In genomic region chr15:96708428-96708827, GRCm38 (mm10) we compare ENCODE assay signal across 11 mouse cellular contexts. TPM values are rescaled to one million over a fixed set of nuclear protein-coding genes. Genes with fewer than 3 reads are reported as not detected.
DNase-seq lines count a peak whose midpoint lies in the region; ATAC-seq and TF ChIP-seq lines count a peak whose summit lies in the region.
"Had no signal": no experiment of that assay in that cellular context is flagged by ENCODE, and none has a peak within 500 bp of the region (broad histone marks: within the 10 kb centered on the region; RNA-seq: fewer than 3 reads in every experiment).

No protein-coding gene starts in this region.

- no peak overlapping the region for H3K4me2 ChIP-seq in heart, embryonic 16.5 days (ENCODE audit: low read depth, low read length)
- H3K4me2 ChIP-seq in lung, postnatal 0 days (replicated peaks; ENCODE audit: low read depth, low read length), result no peak overlapping the region
- peak overlapping the region; percentile 95; the same call in 1 of the 2 replicates for H3K4me2 ChIP-seq in hindbrain, embryonic 15.5 days

- no peaks in the 10 kb centered on the region for H3K36me3 ChIP-seq in heart, embryonic 16.5 days (ENCODE audit: control insufficient read depth, insufficient read depth)
- peaks cover 4% of the 10 kb centered on the region for H3K36me3 ChIP-seq in heart, adult 2 months (ENCODE audit: control insufficient read depth, insufficient read depth, low read length)
- H3K36me3 ChIP-seq in lung, postnatal 0 days (ENCODE audit: insufficient read depth, low read length), result no peaks in the 10 kb centered on the region
- no peaks in the 10 kb centered on the region for H3K36me3 ChIP-seq in hindbrain, embryonic 15.5 days
- H3K36me3 ChIP-seq in thymus, adult 2 months (ENCODE audit: control insufficient read depth, insufficient read depth, low read length), result no peaks in the 10 kb centered on the region
- H3K36me3 ChIP-seq: heart, embryonic 12.5 days had no signal

- no peaks in the 10 kb centered on the region for H3K79me2 ChIP-seq in heart, adult 2 months (replicated peaks; ENCODE audit: control insufficient read depth, insufficient read depth, low read length)

- 84% methylated on average over 8 of the region's 8 CpGs for WGBS in heart, embryonic 16.5 days
- WGBS in heart, adult 2 months, result 88% methylated on average over 8 of the region's 8 CpGs
- WGBS in lung, postnatal 0 days, result 81% methylated on average over 8 of the region's 8 CpGs
- 86% methylated on average over 8 of the region's 8 CpGs for WGBS in hindbrain, embryonic 15.5 days
- WGBS in thymus, adult 2 months, result 82% methylated on average over 8 of the region's 8 CpGs

- peak overlapping the region; percentile 46; the same call in 1 of the 2 replicates for H3K27ac ChIP-seq in heart, embryonic 16.5 days (ENCODE audit: low read length)
- no peak overlapping the region for H3K27ac ChIP-seq in heart, adult 2 months
- peak overlapping the region; percentile 99; the same call in 1 of the 2 replicates for H3K27ac ChIP-seq in lung, postnatal 0 days (ENCODE audit: low read length)
- peak overlapping the region; percentile 99; the same call in 1 of the 2 replicates for H3K27ac ChIP-seq in hindbrain, embryonic 15.5 days (replicated peaks)
- H3K27ac ChIP-seq in thymus, adult 2 months (ENCODE audit: control insufficient read depth, insufficient read depth, low read length), result no peak overlapping the region

- no peak for DNase-seq in heart, adult 2 months
- DNase-seq in lung, postnatal 0 days (ENCODE audit: low spot score), result no peak
- no peak for DNase-seq in lung, postnatal 14 days
- DNase-seq in naive thymus-derived CD4-positive, alpha-beta T cell, adult 2 months (ENCODE audit: low read depth), result peak; percentile 28
- no peak for DNase-seq in thymus, adult 2 months
- no peak for DNase-seq in spleen, postnatal 14 days (ENCODE audit: low spot score in 2 of 2)
- DNase-seq: lung, postnatal 4 days had no signal

- no peaks in the 10 kb centered on the region for H3K9me3 ChIP-seq in heart, embryonic 16.5 days (replicated peaks; ENCODE audit: control insufficient read depth, low read length)
- H3K9me3 ChIP-seq in lung, postnatal 0 days (ENCODE audit: low read length), result no peaks in the 10 kb centered on the region
- no peaks in the 10 kb centered on the region for H3K9me3 ChIP-seq in hindbrain, embryonic 15.5 days
- H3K9me3 ChIP-seq: heart, embryonic 12.5 days had no signal

- H3K27me3 ChIP-seq in heart, embryonic 16.5 days (ENCODE audit: control insufficient read depth, insufficient read depth, low read length), result no peaks in the 10 kb centered on the region
- H3K27me3 ChIP-seq in heart, adult 2 months (ENCODE audit: control insufficient read depth, insufficient read depth, low read length), result no peaks in the 10 kb centered on the region
- H3K27me3 ChIP-seq in lung, postnatal 0 days (replicated peaks; ENCODE audit: insufficient read depth, low read length), result no peaks in the 10 kb centered on the region
- H3K27me3 ChIP-seq in hindbrain, embryonic 15.5 days, result no peaks in the 10 kb centered on the region
- H3K27me3 ChIP-seq in thymus, adult 2 months (ENCODE audit: control insufficient read depth, insufficient read depth, low read length), result no peaks in the 10 kb centered on the region
- H3K27me3 ChIP-seq: heart, embryonic 12.5 days had no signal

- peaks cover 16% of the 10 kb centered on the region for H3K4me1 ChIP-seq in heart, embryonic 16.5 days (ENCODE audit: control insufficient read depth, insufficient read depth, low read length)
- peaks cover 1% of the 10 kb centered on the region; the same call in 1 of the 2 replicates for H3K4me1 ChIP-seq in heart, adult 2 months (ENCODE audit: control insufficient read depth, insufficient read depth, low read length)
- H3K4me1 ChIP-seq in lung, postnatal 0 days (ENCODE audit: insufficient read depth, low read depth, low read length), result no peaks in the 10 kb centered on the region
- peaks cover 20% of the 10 kb centered on the region for H3K4me1 ChIP-seq in hindbrain, embryonic 15.5 days (replicated peaks)
- H3K4me1 ChIP-seq in thymus, adult 2 months (replicated peaks; ENCODE audit: control insufficient read depth, insufficient read depth, low read length), result peaks cover 10% of the 10 kb centered on the region

- no peak for ATAC-seq in heart, embryonic 16.5 days (replicated peaks; ENCODE audit: extremely low read depth, insufficient read depth, low FRiP score)
- no peak for ATAC-seq in lung, postnatal 0 days
- ATAC-seq in hindbrain, embryonic 15.5 days (ENCODE audit: low FRiP score, low read depth), result no peak
- ATAC-seq: activated CD4-positive, CD25-positive, alpha-beta regulatory T cell, adult 4 months had no signal

- no peak for TF ChIP-seq POLR2A in heart, adult 2 months (IDR thresholded peaks at IDR 0.05; ENCODE audit: insufficient read depth, low read depth, low read length)
- no peak for TF ChIP-seq POLR2A in thymus, adult 2 months (IDR thresholded peaks at IDR 0.05; ENCODE audit: control insufficient read depth, extremely low read depth, insufficient read depth, low read length, poor library complexity)

- no peak overlapping the region for H3K9ac ChIP-seq in heart, embryonic 16.5 days (ENCODE audit: low read length)
- no peak overlapping the region for H3K9ac ChIP-seq in heart, adult 2 months (ENCODE audit: low read depth, low read length)
- H3K9ac ChIP-seq in lung, postnatal 0 days (replicated peaks; ENCODE audit: low read depth), result no peak overlapping the region
- no peak overlapping the region for H3K9ac ChIP-seq in hindbrain, embryonic 15.5 days

- intact Hi-C loops in heart, adult 2 months (cut with DNase I), result no loop called here

- no peak for TF ChIP-seq CTCF in heart, adult 2 months (IDR thresholded peaks at IDR 0.05)
- TF ChIP-seq CTCF in lung, postnatal 0 days (IDR thresholded peaks at IDR 0.05), result no peak
- TF ChIP-seq CTCF in thymus, adult 2 months (IDR thresholded peaks at IDR 0.05; ENCODE audit: borderline replicate concordance, control insufficient read depth, extremely low read depth, insufficient read depth, low read length, poor library complexity), result no peak

- no peak for TF ChIP-seq EP300 in heart, adult 2 months (IDR thresholded peaks at IDR 0.05; ENCODE audit: insufficient read depth, low read depth, low read length)
- no peak for TF ChIP-seq EP300 in lung, postnatal 0 days (IDR thresholded peaks at IDR 0.05)

- H3K4me3 ChIP-seq in heart, embryonic 16.5 days (ENCODE audit: low read length), result no peak overlapping the region
- H3K4me3 ChIP-seq in heart, adult 2 months, result no peak overlapping the region
- H3K4me3 ChIP-seq in lung, postnatal 0 days (ENCODE audit: low read depth, low read length), result no peak overlapping the region
- H3K4me3 ChIP-seq in hindbrain, embryonic 15.5 days, result no peak overlapping the region; the same call in 1 of the 2 replicates
- no peak overlapping the region for H3K4me3 ChIP-seq in thymus, adult 2 months (ENCODE audit: control insufficient read depth, insufficient read depth, low read length)

RNA-seq across cellular contexts. Expression of gene Slc38a2, which starts 8.9 kb away (rescaled TPM):
- polyA plus RNA-seq in heart, embryonic 16.5 days (2015; fragmentation: Nextera tagmentation; extraction: Ambion mirVana), result 178 and 190 TPM in 2 replicates
- total RNA-seq in heart, adult 2 months (2021), result 100 to 1,000 TPM; 149 to 209 TPM
- 59.3 and 109 TPM in 2 replicates for polyA plus RNA-seq in heart, adult 2 months (2012; rRNA removed)
- 66.6 and 75.3 TPM in 2 replicates for polyA plus RNA-seq in lung, postnatal 0 days (2015; fragmentation: Nextera tagmentation; extraction: Ambion mirVana)
- polyA plus RNA-seq in hindbrain, embryonic 15.5 days (2015; fragmentation: Nextera tagmentation; extraction: Ambion mirVana), result 102 and 108 TPM in 2 replicates
- 105 and 110 TPM in 2 replicates for polyA plus RNA-seq in thymus, adult 2 months (2012; rRNA removed)

Comparison
In these comparisons a context has a peak if more than half of its experiments do, and no peak if none do; other contexts are left out.
1. H3K27ac ChIP-seq: peak in heart, embryonic 16.5 days (single experiment), lung, postnatal 0 days (single experiment) and hindbrain, embryonic 15.5 days (single experiment); none in heart, adult 2 months (single experiment) and thymus, adult 2 months (single experiment).